Mouse (Mus musculus): ENCODE measurements around the gene Kif20b. TPM values are rescaled to one million over a fixed set of nuclear protein-coding genes. Genes with fewer than 3 reads are reported as not detected.
A peak's percentile ranks its signal among the peaks of the same experiment; 100 is the strongest.

Gene Kif20b
- polyA plus RNA-seq, 1 experiment from 2014 or later = 14.1 TPM

- Histone ChIP-seq H3K9ac (replicated peaks; ENCODE audit: low read length) (no peak overlapping the region), H3K4me3 (replicated peaks; ENCODE audit: low read depth, low read length) (no peak overlapping the region), H3K4me1 (ENCODE audit: control insufficient read depth, insufficient read depth, low read length) (no peaks in the 10 kb centered on the region), H3K27me3 (ENCODE audit: control insufficient read depth, insufficient read depth, low read length) (no peaks in the 10 kb centered on the region), H3K4me2 (ENCODE audit: low read length) (no peak overlapping the region), H3K9me3 (ENCODE audit: control insufficient read depth, low read length) (no peaks in the 10 kb centered on the region), H3K27ac (replicated peaks; ENCODE audit: low read depth, low read length) (no peak overlapping the region), H3K36me3 (ENCODE audit: control insufficient read depth, insufficient read depth, low read length) (peaks cover 23% of the 10 kb centered on the region)
- no peak for DNase-seq
- ATAC-seq (ENCODE audit: low FRiP score, low TSS enrichment) = no peak
- 93% methylated on average over 11 of the region's 11 CpGs for WGBS
These were observed 31.8 kb downstream of the Kif20b start for GRCm38 (mm10) chr19:34953842-34954541.

GRCm38 (mm10) chr19:34959369-34959768 is 37.2 kb downstream of the Kif20b start:
- Histone ChIP-seq H3K9ac (replicated peaks; ENCODE audit: low read length) (no peak overlapping the region), H3K36me3 (ENCODE audit: control insufficient read depth, insufficient read depth, low read length) (peaks cover 4% of the 10 kb centered on the region; the same call in 1 of the 2 replicates), H3K9me3 (ENCODE audit: control insufficient read depth, low read length) (no peaks in the 10 kb centered on the region), H3K4me1 (ENCODE audit: control insufficient read depth, insufficient read depth, low read length) (no peaks in the 10 kb centered on the region), H3K4me2 (ENCODE audit: low read length) (no peak overlapping the region), H3K27me3 (ENCODE audit: control insufficient read depth, insufficient read depth, low read length) (no peaks in the 10 kb centered on the region), H3K4me3 (replicated peaks; ENCODE audit: low read depth, low read length) (no peak overlapping the region), H3K27ac (replicated peaks; ENCODE audit: low read depth, low read length) (no peak overlapping the region)
- WGBS = 91% methylated on average over 11 of the region's 11 CpGs
- no peak for DNase-seq
- ATAC-seq (ENCODE audit: low FRiP score, low TSS enrichment) = no peak

- no peak overlapping the region for H3K4me3 ChIP-seq (replicated peaks; ENCODE audit: low read depth, low read length)
- H3K9me3 ChIP-seq (ENCODE audit: control insufficient read depth, low read length) = no peaks in the 10 kb centered on the region
- H3K27ac ChIP-seq (replicated peaks; ENCODE audit: low read depth, low read length) = no peak overlapping the region
- H3K27me3 ChIP-seq (ENCODE audit: control insufficient read depth, insufficient read depth, low read length) = no peaks in the 10 kb centered on the region
- peak; percentile 26 for DNase-seq
- H3K4me2 ChIP-seq (ENCODE audit: low read length) = no peak overlapping the region
- H3K36me3 ChIP-seq (ENCODE audit: control insufficient read depth, insufficient read depth, low read length) = no peaks in the 10 kb centered on the region
- 71% methylated on average over 2 of the region's 2 CpGs for WGBS
- ATAC-seq (ENCODE audit: low FRiP score, low TSS enrichment) = peak; percentile 48; the same call in 1 of the 2 replicates
- H3K4me1 ChIP-seq (ENCODE audit: control insufficient read depth, insufficient read depth, low read length) = no peaks in the 10 kb centered on the region
- H3K9ac ChIP-seq (replicated peaks; ENCODE audit: low read length) = no peak overlapping the region
These were observed 62.6 kb downstream of the Kif20b start for GRCm38 (mm10) chr19:34984742-34985141.

- Histone ChIP-seq H3K9me3 (ENCODE audit: control insufficient read depth, low read length) (no peaks in the 10 kb centered on the region), H3K4me1 (ENCODE audit: control insufficient read depth, insufficient read depth, low read length) (no peaks in the 10 kb centered on the region), H3K9ac (replicated peaks; ENCODE audit: low read length) (no peak overlapping the region), H3K36me3 (ENCODE audit: control insufficient read depth, insufficient read depth, low read length) (no peaks in the 10 kb centered on the region), H3K4me2 (ENCODE audit: low read length) (no peak overlapping the region), H3K27ac (replicated peaks; ENCODE audit: low read depth, low read length) (no peak overlapping the region), H3K4me3 (replicated peaks; ENCODE audit: low read depth, low read length) (no peak overlapping the region), H3K27me3 (ENCODE audit: control insufficient read depth, insufficient read depth, low read length) (no peaks in the 10 kb centered on the region)
- ATAC-seq (ENCODE audit: low FRiP score, low TSS enrichment) (no peak), DNase-seq (no peak)
- WGBS = 87% methylated on average over 4 of the region's 4 CpGs
These were observed 68.3 kb downstream of the Kif20b start for GRCm38 (mm10) chr19:34990443-34990842.

GRCm38 (mm10) chr19:34992969-34993527 is 70.9 kb downstream of the Kif20b start:
- H3K4me1 ChIP-seq (ENCODE audit: control insufficient read depth, insufficient read depth, low read length) = no peaks in the 10 kb centered on the region
- H3K9ac ChIP-seq (replicated peaks; ENCODE audit: low read length) = no peak overlapping the region
- no peak overlapping the region for H3K4me3 ChIP-seq (replicated peaks; ENCODE audit: low read depth, low read length)
- DNase-seq (peak; percentile 86), ATAC-seq (ENCODE audit: low FRiP score, low TSS enrichment) (peak; percentile 81; the same call in 1 of the 2 replicates)
- H3K27ac ChIP-seq (replicated peaks; ENCODE audit: low read depth, low read length) = no peak overlapping the region
- H3K27me3 ChIP-seq (ENCODE audit: control insufficient read depth, insufficient read depth, low read length) = no peaks in the 10 kb centered on the region
- no peaks in the 10 kb centered on the region for H3K9me3 ChIP-seq (ENCODE audit: control insufficient read depth, low read length)
- WGBS = 27% methylated on average over 1 of the region's 1 CpGs
- no peaks in the 10 kb centered on the region for H3K36me3 ChIP-seq (ENCODE audit: control insufficient read depth, insufficient read depth, low read length)
- H3K4me2 ChIP-seq (ENCODE audit: low read length) = no peak overlapping the region

- no peaks in the 10 kb centered on the region for H3K36me3 ChIP-seq (ENCODE audit: control insufficient read depth, insufficient read depth, low read length)
- no peaks in the 10 kb centered on the region for H3K27me3 ChIP-seq (ENCODE audit: control insufficient read depth, insufficient read depth, low read length)
- 67% methylated on average over 3 of the region's 3 CpGs for WGBS
- no peaks in the 10 kb centered on the region for H3K4me1 ChIP-seq (ENCODE audit: control insufficient read depth, insufficient read depth, low read length)
- ATAC-seq (ENCODE audit: low FRiP score, low TSS enrichment) (no peak), DNase-seq (peak; percentile 25)
- H3K27ac ChIP-seq (replicated peaks; ENCODE audit: low read depth, low read length) = no peak overlapping the region
- H3K9me3 ChIP-seq (ENCODE audit: control insufficient read depth, low read length) = no peaks in the 10 kb centered on the region
- H3K9ac ChIP-seq (replicated peaks; ENCODE audit: low read length) = no peak overlapping the region
- H3K4me2 ChIP-seq (ENCODE audit: low read length) = no peak overlapping the region
- no peak overlapping the region for H3K4me3 ChIP-seq (replicated peaks; ENCODE audit: low read depth, low read length)
These were observed 92.9 kb downstream of the Kif20b start for GRCm38 (mm10) chr19:35015058-35015457.

- no peak overlapping the region for H3K9ac ChIP-seq (replicated peaks; ENCODE audit: low read length)
- H3K4me2 ChIP-seq (ENCODE audit: low read length) = no peak overlapping the region
- H3K9me3 ChIP-seq (ENCODE audit: control insufficient read depth, low read length) = no peaks in the 10 kb centered on the region
- DNase-seq = no peak
- no peaks in the 10 kb centered on the region for H3K27me3 ChIP-seq (ENCODE audit: control insufficient read depth, insufficient read depth, low read length)
- H3K27ac ChIP-seq (replicated peaks; ENCODE audit: low read depth, low read length) = no peak overlapping the region
- WGBS = 75% methylated on average over 4 of the region's 4 CpGs
- ATAC-seq (ENCODE audit: low FRiP score, low TSS enrichment) = no peak
- H3K4me3 ChIP-seq (replicated peaks; ENCODE audit: low read depth, low read length) = no peak overlapping the region
- H3K36me3 ChIP-seq (ENCODE audit: control insufficient read depth, insufficient read depth, low read length) = no peaks in the 10 kb centered on the region
- H3K4me1 ChIP-seq (ENCODE audit: control insufficient read depth, insufficient read depth, low read length) = no peaks in the 10 kb centered on the region
These were observed 95.5 kb downstream of the Kif20b start for GRCm38 (mm10) chr19:35017474-35018208.

GRCm38 (mm10) chr19:35018209-35018581 is 96.0 kb downstream of the Kif20b start:
- Histone ChIP-seq H3K4me1 (ENCODE audit: control insufficient read depth, insufficient read depth, low read length) (no peaks in the 10 kb centered on the region), H3K36me3 (ENCODE audit: control insufficient read depth, insufficient read depth, low read length) (no peaks in the 10 kb centered on the region), H3K9me3 (ENCODE audit: control insufficient read depth, low read length) (no peaks in the 10 kb centered on the region), H3K27ac (replicated peaks; ENCODE audit: low read depth, low read length) (no peak overlapping the region), H3K4me2 (ENCODE audit: low read length) (no peak overlapping the region), H3K4me3 (replicated peaks; ENCODE audit: low read depth, low read length) (no peak overlapping the region), H3K9ac (replicated peaks; ENCODE audit: low read length) (no peak overlapping the region), H3K27me3 (ENCODE audit: control insufficient read depth, insufficient read depth, low read length) (no peaks in the 10 kb centered on the region)
- 88% methylated on average over 4 of the region's 4 CpGs for WGBS
- DNase-seq (no peak), ATAC-seq (ENCODE audit: low FRiP score, low TSS enrichment) (no peak)

Measured in midbrain, embryonic 14.5 days (tissue).